Mouse (Mus musculus) small intestine, adult 2 months (tissue): Measurements from ENCODE around the gene Ust.

Experiments
- CTCF ChIP-seq: fragments of 200-500 bp; IDR thresholded peaks from 2 replicates; pipeline ENCODE4 v1.5.1; 2012; ENCODE audit warnings: low read depth, mild to moderate bottlenecking, control low read depth, inconsistent platforms, low read length, moderate library complexity, mixed read lengths; ENCODE audit not compliant: insufficient replicate concordance, insufficient read length; ENCODE audit errors: extremely low read depth
- POLR2A ChIP-seq: fragments of 200-500 bp; IDR thresholded peaks from 2 replicates; pipeline ENCODE4 v1.6.1; 2012; ENCODE audit warnings: low read depth, mild to moderate bottlenecking, control low read depth, inconsistent platforms, low read length, moderate library complexity

- no peak for TF ChIP-seq POLR2A
- TF ChIP-seq CTCF, result no peak
Observed at GRCm38 (mm10) chr10:8512222-8512621, 6.4 kb downstream of the Ust start.
